ENCODE assay signal across 7 mouse cellular contexts in genomic region chr8:70598283-70598682, GRCm38 (mm10). TPM values are rescaled to one million over a fixed set of nuclear protein-coding genes. Genes with fewer than 3 reads are reported as not detected.
DNase-seq lines count a peak whose midpoint lies in the region; ATAC-seq and TF ChIP-seq lines count a peak whose summit lies in the region.

No protein-coding gene starts in this region.

- H3K9ac ChIP-seq in embryonic facial prominence, embryonic 13.5 days = peak overlapping the region; percentile 85
- peak overlapping the region; percentile 75 for H3K9ac ChIP-seq in heart, embryonic 12.5 days
- H3K9ac ChIP-seq in kidney, embryonic 16.5 days (replicated peaks; ENCODE audit: low read length) = peak overlapping the region; percentile 74
- H3K9ac ChIP-seq in liver, embryonic 11.5 days (ENCODE audit: low read depth, low read length) = peak overlapping the region; percentile 55
- H3K9ac ChIP-seq in neural tube, embryonic 12.5 days = peak overlapping the region; percentile 79

- H3K4me1 ChIP-seq in embryonic facial prominence, embryonic 13.5 days = peaks cover 70% of the 10 kb centered on the region
- H3K4me1 ChIP-seq in heart, embryonic 12.5 days (replicated peaks) = peaks cover 74% of the 10 kb centered on the region
- H3K4me1 ChIP-seq in kidney, embryonic 16.5 days (ENCODE audit: insufficient read depth, low read length) = peaks cover 75% of the 10 kb centered on the region
- peaks cover 73% of the 10 kb centered on the region for H3K4me1 ChIP-seq in liver, embryonic 11.5 days (replicated peaks; ENCODE audit: control insufficient read depth, insufficient read depth, low read length)
- peaks cover 83% of the 10 kb centered on the region for H3K4me1 ChIP-seq in neural tube, embryonic 12.5 days

- H3K27ac ChIP-seq in embryonic facial prominence, embryonic 13.5 days = peak overlapping the region; percentile 69
- no peak overlapping the region for H3K27ac ChIP-seq in heart, embryonic 12.5 days (ENCODE audit: poor library complexity, severe bottlenecking)
- peak overlapping the region; percentile 9; the same call in 1 of the 2 replicates for H3K27ac ChIP-seq in kidney, embryonic 16.5 days (ENCODE audit: low read length)
- peak overlapping the region; percentile 39; the same call in 1 of the 2 replicates for H3K27ac ChIP-seq in liver, embryonic 11.5 days (ENCODE audit: low read depth, low read length)
- no peak overlapping the region for H3K27ac ChIP-seq in neural tube, embryonic 12.5 days

- ATAC-seq in embryonic facial prominence, embryonic 13.5 days (ENCODE audit: insufficient number of reproducible peaks, insufficient read depth, low FRiP score, low TSS enrichment, low read depth) = peak; percentile 5; the same call in 1 of the 2 replicates
- ATAC-seq in heart, embryonic 12.5 days (ENCODE audit: insufficient number of reproducible peaks, low FRiP score) = peak; percentile 12; the same call in 1 of the 2 replicates
- peak; percentile 16; the same call in 1 of the 2 replicates for ATAC-seq in kidney, embryonic 16.5 days (ENCODE audit: low FRiP score, low TSS enrichment)
- no peak for ATAC-seq in liver, embryonic 11.5 days (replicated peaks; ENCODE audit: low FRiP score)
- ATAC-seq in neural tube, embryonic 12.5 days (ENCODE audit: low FRiP score, low read depth) = peak; percentile 17

- peak overlapping the region; percentile 89 for H3K4me2 ChIP-seq in embryonic facial prominence, embryonic 13.5 days
- peak overlapping the region; percentile 81 for H3K4me2 ChIP-seq in heart, embryonic 12.5 days
- peak overlapping the region; percentile 78 for H3K4me2 ChIP-seq in kidney, embryonic 16.5 days (replicated peaks; ENCODE audit: low read depth, low read length)
- H3K4me2 ChIP-seq in liver, embryonic 11.5 days = peak overlapping the region; percentile 69
- H3K4me2 ChIP-seq in neural tube, embryonic 12.5 days (replicated peaks) = peak overlapping the region; percentile 92

- WGBS in embryonic facial prominence, embryonic 13.5 days = under 1% methylated on average over 29 of the region's 29 CpGs
- 6% methylated on average over 29 of the region's 29 CpGs for WGBS in heart, embryonic 12.5 days
- WGBS in kidney, embryonic 16.5 days = 7% methylated on average over 29 of the region's 29 CpGs
- WGBS in liver, embryonic 11.5 days = 20% methylated on average over 29 of the region's 29 CpGs
- WGBS in neural tube, embryonic 12.5 days = 2% methylated on average over 29 of the region's 29 CpGs

- DNase-seq in brain, embryonic 14.5 days (ENCODE audit: low read depth) = peak; percentile 87
- peak; percentile 78 for DNase-seq in liver, embryonic 11.5 days (ENCODE audit: low spot score)
- peak; percentile 78 for DNase-seq in urinary bladder, postnatal 25 days (ENCODE audit: low spot score)

- TF ChIP-seq CTCF in brain, embryonic 14.5 days (IDR thresholded peaks at IDR 0.05; ENCODE audit: borderline replicate concordance, extremely low read depth, insufficient read depth, insufficient read length) = peak; percentile 81

- peak overlapping the region; percentile 55 for H3K4me3 ChIP-seq in embryonic facial prominence, embryonic 13.5 days
- peak overlapping the region; percentile 53 for H3K4me3 ChIP-seq in heart, embryonic 12.5 days
- peak overlapping the region; percentile 48 for H3K4me3 ChIP-seq in kidney, embryonic 16.5 days (ENCODE audit: low read length)
- H3K4me3 ChIP-seq in liver, embryonic 11.5 days (ENCODE audit: low read depth, low read length) = peak overlapping the region; percentile 42
- peak overlapping the region; percentile 43 for H3K4me3 ChIP-seq in neural tube, embryonic 12.5 days

- peaks cover 6% of the 10 kb centered on the region; the same call in 1 of the 2 replicates for H3K27me3 ChIP-seq in embryonic facial prominence, embryonic 13.5 days
- H3K27me3 ChIP-seq in heart, embryonic 12.5 days (replicated peaks) = no peaks in the 10 kb centered on the region
- no peaks in the 10 kb centered on the region for H3K27me3 ChIP-seq in kidney, embryonic 16.5 days (ENCODE audit: insufficient read depth, low read length)
- no peaks in the 10 kb centered on the region for H3K27me3 ChIP-seq in liver, embryonic 11.5 days (replicated peaks; ENCODE audit: control insufficient read depth, insufficient read depth, low read length)
- H3K27me3 ChIP-seq in neural tube, embryonic 12.5 days (replicated peaks) = peaks cover 7% of the 10 kb centered on the region

- H3K9me3 ChIP-seq in embryonic facial prominence, embryonic 13.5 days = no peaks in the 10 kb centered on the region
- H3K9me3 ChIP-seq in heart, embryonic 12.5 days (replicated peaks) = no peaks in the 10 kb centered on the region
- H3K9me3 ChIP-seq in kidney, embryonic 16.5 days (ENCODE audit: low read length) = no peaks in the 10 kb centered on the region
- H3K9me3 ChIP-seq in liver, embryonic 11.5 days (ENCODE audit: control insufficient read depth, low read length) = peaks cover 3% of the 10 kb centered on the region; the same call in 1 of the 2 replicates
- H3K9me3 ChIP-seq in neural tube, embryonic 12.5 days = no peaks in the 10 kb centered on the region

- TF ChIP-seq POLR2A in brain, embryonic 14.5 days (IDR thresholded peaks at IDR 0.05; ENCODE audit: borderline replicate concordance, extremely low read depth, insufficient read depth, insufficient read length, poor library complexity, severe bottlenecking) = no peak

- H3K36me3 ChIP-seq in embryonic facial prominence, embryonic 13.5 days = peaks cover 45% of the 10 kb centered on the region
- H3K36me3 ChIP-seq in heart, embryonic 12.5 days = peaks cover 34% of the 10 kb centered on the region
- peaks cover 26% of the 10 kb centered on the region for H3K36me3 ChIP-seq in kidney, embryonic 16.5 days (ENCODE audit: insufficient read depth, low read length)
- H3K36me3 ChIP-seq in liver, embryonic 11.5 days (ENCODE audit: control insufficient read depth, insufficient read depth, low read length) = peaks cover 40% of the 10 kb centered on the region
- H3K36me3 ChIP-seq in neural tube, embryonic 12.5 days = peaks cover 17% of the 10 kb centered on the region

RNA-seq across cellular contexts. Expression of gene Isyna1, which starts 4.1 kb away (rescaled TPM):
- 165 and 231 TPM in 2 replicates for polyA plus RNA-seq in brain, embryonic 14.5 days (2012; rRNA removed)
- 153 and 166 TPM in 2 replicates for polyA plus RNA-seq in embryonic facial prominence, embryonic 13.5 days (2015; fragmentation: Nextera tagmentation; extraction: Ambion mirVana)
- polyA plus RNA-seq in heart, embryonic 12.5 days (2016; fragmentation: Nextera tagmentation; extraction: Ambion mirVana) = 138 and 142 TPM in 2 replicates
- 215 and 217 TPM in 2 replicates for polyA plus RNA-seq in kidney, embryonic 16.5 days (2015; fragmentation: Nextera tagmentation; extraction: Ambion mirVana)
- 177 and 188 TPM in 2 replicates for polyA plus RNA-seq in liver, embryonic 11.5 days (2014; fragmentation: Nextera tagmentation; extraction: Ambion mirVana)
- 116 TPM in 2 replicates for polyA plus RNA-seq in neural tube, embryonic 12.5 days (2016; fragmentation: Nextera tagmentation; extraction: Ambion mirVana)

RNA-seq across cellular contexts. Expression of gene Ssbp4, which starts 10.4 kb away (rescaled TPM):
- polyA plus RNA-seq in brain, embryonic 14.5 days (2012; rRNA removed) = 202 and 236 TPM in 2 replicates
- polyA plus RNA-seq in embryonic facial prominence, embryonic 13.5 days (2015; fragmentation: Nextera tagmentation; extraction: Ambion mirVana) = 100 and 107 TPM in 2 replicates
- polyA plus RNA-seq in heart, embryonic 12.5 days (2016; fragmentation: Nextera tagmentation; extraction: Ambion mirVana) = 76.0 and 78.6 TPM in 2 replicates
- 133 and 149 TPM in 2 replicates for polyA plus RNA-seq in kidney, embryonic 16.5 days (2015; fragmentation: Nextera tagmentation; extraction: Ambion mirVana)
- polyA plus RNA-seq in liver, embryonic 11.5 days (2014; fragmentation: Nextera tagmentation; extraction: Ambion mirVana) = 144 and 173 TPM in 2 replicates
- 139 and 144 TPM in 2 replicates for polyA plus RNA-seq in neural tube, embryonic 12.5 days (2016; fragmentation: Nextera tagmentation; extraction: Ambion mirVana)

RNA-seq across cellular contexts. Expression of gene Lrrc25, which starts 17.7 kb away (rescaled TPM):
- 1.4 TPM in 2 replicates for polyA plus RNA-seq in brain, embryonic 14.5 days (2012; rRNA removed)
- polyA plus RNA-seq in embryonic facial prominence, embryonic 13.5 days (2015; fragmentation: Nextera tagmentation; extraction: Ambion mirVana) = 1.9 TPM in 2 replicates
- 0.65 and 0.71 TPM in 2 replicates for polyA plus RNA-seq in heart, embryonic 12.5 days (2016; fragmentation: Nextera tagmentation; extraction: Ambion mirVana)
- 1.8 and 1.9 TPM in 2 replicates for polyA plus RNA-seq in kidney, embryonic 16.5 days (2015; fragmentation: Nextera tagmentation; extraction: Ambion mirVana)
- polyA plus RNA-seq in liver, embryonic 11.5 days (2014; fragmentation: Nextera tagmentation; extraction: Ambion mirVana) = 4.5 and 5.3 TPM in 2 replicates
- polyA plus RNA-seq in neural tube, embryonic 12.5 days (2016; fragmentation: Nextera tagmentation; extraction: Ambion mirVana) = 0.68 and 1.3 TPM in 2 replicates

RNA-seq across cellular contexts. Expression of gene Gdf15, which starts 34.0 kb away (rescaled TPM):
- polyA plus RNA-seq in brain, embryonic 14.5 days (2012; rRNA removed) = 0.23 and 0.26 TPM in 2 replicates
- 0.14 and 0.22 TPM in 2 replicates for polyA plus RNA-seq in embryonic facial prominence, embryonic 13.5 days (2015; fragmentation: Nextera tagmentation; extraction: Ambion mirVana)
- polyA plus RNA-seq in heart, embryonic 12.5 days (2016; fragmentation: Nextera tagmentation; extraction: Ambion mirVana) = 1.0 and 1.1 TPM in 2 replicates
- 1.0 and 1.2 TPM in 2 replicates for polyA plus RNA-seq in kidney, embryonic 16.5 days (2015; fragmentation: Nextera tagmentation; extraction: Ambion mirVana)
- polyA plus RNA-seq in liver, embryonic 11.5 days (2014; fragmentation: Nextera tagmentation; extraction: Ambion mirVana) = 4.2 and 4.9 TPM in 2 replicates
- 0.14 TPM in 1 of 2 replicates, not detected in the other for polyA plus RNA-seq in neural tube, embryonic 12.5 days (2016; fragmentation: Nextera tagmentation; extraction: Ambion mirVana)

RNA-seq across cellular contexts. Expression of gene Ell, which starts 59.0 kb away (rescaled TPM):
- polyA plus RNA-seq in brain, embryonic 14.5 days (2012; rRNA removed) = 26.6 and 27.0 TPM in 2 replicates
- polyA plus RNA-seq in embryonic facial prominence, embryonic 13.5 days (2015; fragmentation: Nextera tagmentation; extraction: Ambion mirVana) = 20.6 and 21.3 TPM in 2 replicates
- 13.5 and 14.7 TPM in 2 replicates for polyA plus RNA-seq in heart, embryonic 12.5 days (2016; fragmentation: Nextera tagmentation; extraction: Ambion mirVana)
- polyA plus RNA-seq in kidney, embryonic 16.5 days (2015; fragmentation: Nextera tagmentation; extraction: Ambion mirVana) = 24.1 and 25.1 TPM in 2 replicates
- polyA plus RNA-seq in liver, embryonic 11.5 days (2014; fragmentation: Nextera tagmentation; extraction: Ambion mirVana) = 20.3 and 20.7 TPM in 2 replicates
- 17.8 and 19.5 TPM in 2 replicates for polyA plus RNA-seq in neural tube, embryonic 12.5 days (2016; fragmentation: Nextera tagmentation; extraction: Ambion mirVana)

Comparison
In these comparisons a context has a peak if more than half of its experiments do, and no peak if none do; other contexts are left out.
1. H3K27ac ChIP-seq: peak in embryonic facial prominence, embryonic 13.5 days (single experiment), kidney, embryonic 16.5 days (single experiment) and liver, embryonic 11.5 days (single experiment); none in heart, embryonic 12.5 days (single experiment) and neural tube, embryonic 12.5 days (single experiment).
2. Peak in every context shown above with its lines, with median percentiles within 50 percentile points of each other: DNase-seq, H3K4me2 ChIP-seq, H3K4me3 ChIP-seq and H3K9ac ChIP-seq.